Mouse (Mus musculus): Measurements from ENCODE around the gene Prol1. TPM values are rescaled to one million over a fixed set of nuclear protein-coding genes. Genes with fewer than 3 reads are reported as not detected.
"Not testable (repeated sequence)": the region's sequence is repeated elsewhere in the genome, so short reads cannot be mapped to it uniquely, and the experiment has no call there.

The Prol1 gene
- not detected for total RNA-seq (2022)

- no peak for DNase-seq (ENCODE audit: low spot score in 2 of 2)
These were observed at the start of gene Prol1 for GRCm38 (mm10) chr5:88317012-88317411. Prol1 (plus strand) TSS chr5:88317312.

- DNase-seq (ENCODE audit: low spot score in 2 of 2) = no peak
These were observed 48.5 kb upstream of the Prol1 start, which contains the start of gene Gm7714 for GRCm38 (mm10) chr5:88268619-88269018. Gm7714 (plus strand) TSS chr5:88268919.

- not testable (repeated sequence) for DNase-seq (ENCODE audit: low spot score in 2 of 2)
These were observed 5.8 kb upstream of the Prol1 start for GRCm38 (mm10) chr5:88311307-88311706.

GRCm38 (mm10) chr5:88348533-88348932 is 31.4 kb downstream of the Prol1 start:
- DNase-seq (ENCODE audit: low spot score in 2 of 2) = not testable (repeated sequence)

GRCm38 (mm10) chr5:88364768-88365167 is 47.7 kb downstream of the Prol1 start:
- peak; percentile 3 to 6 for DNase-seq (ENCODE audit: low spot score in 2 of 2)

- DNase-seq (ENCODE audit: low spot score in 2 of 2) = no peak
These were observed 49.8 kb downstream of the Prol1 start for GRCm38 (mm10) chr5:88366886-88367285.

GRCm38 (mm10) chr5:88370578-88371232 is 53.6 kb downstream of the Prol1 start:
- DNase-seq (ENCODE audit: low spot score in 2 of 2) = no peak

- no peak for DNase-seq (ENCODE audit: low spot score in 2 of 2)
These were observed 55.5 kb downstream of the Prol1 start for GRCm38 (mm10) chr5:88372563-88372962.

GRCm38 (mm10) chr5:88375808-88376207 is 58.7 kb downstream of the Prol1 start, which contains the start of gene Amtn:
Amtn (plus strand) TSS chr5:88376108.
- DNase-seq (ENCODE audit: low spot score in 2 of 2) = no peak

Other genes starting within 250 kb of the Prol1 start
- gene Smr2, start 230.8 kb upstream of the Prol1 start, total RNA-seq (2022) = not detected
- gene Gm11116, start 205.8 kb upstream of the Prol1 start, total RNA-seq (2022) = not detected
- gene Gm11115, start 163.2 kb upstream of the Prol1 start, total RNA-seq (2022) = not detected
- not detected for gene Gm7714, start 48.4 kb upstream of the Prol1 start, total RNA-seq (2022)
- gene Amtn, start 58.8 kb downstream of the Prol1 start, total RNA-seq (2022) = not detected
- gene Ambn, start 138.7 kb downstream of the Prol1 start, total RNA-seq (2022) = not detected
- not detected for gene Enam, start 170.7 kb downstream of the Prol1 start, total RNA-seq (2022)
- gene Jchain, start 210.6 kb downstream of the Prol1 start, total RNA-seq (2022) = under 1 TPM; 0.37 to 0.77 (median 0.59) TPM
- gene Utp3, start 237.2 kb downstream of the Prol1 start, total RNA-seq (2022) = 10 to 100 TPM; 25.3 to 33.2 (median 29.2) TPM
- gene Rufy3, start 247.7 kb downstream of the Prol1 start, total RNA-seq (2022) = 100 to 1,000 TPM; 180 to 191 (median 184) TPM

Measured in left cerebral cortex, adult 8-10 months (tissue).